Mouse (Mus musculus) bone marrow, adult 2 months (tissue): ENCODE data around the gene Rassf6.

ENCODE experiments used
- CTCF ChIP-seq: fragments of 200-500 bp; IDR thresholded peaks from 2 replicates; pipeline ENCODE4 v1.5.1; 2011; ENCODE audit warnings: low read length, control low read depth; ENCODE audit not compliant: control insufficient read depth, insufficient read depth
- POLR2A ChIP-seq: fragments of 200-500 bp; IDR thresholded peaks from 2 replicates; pipeline ENCODE4 v1.6.1; 2011; ENCODE audit warnings: low read depth, mild to moderate bottlenecking, control low read depth, low read length, borderline replicate concordance; ENCODE audit not compliant: control insufficient read depth

DNA sequence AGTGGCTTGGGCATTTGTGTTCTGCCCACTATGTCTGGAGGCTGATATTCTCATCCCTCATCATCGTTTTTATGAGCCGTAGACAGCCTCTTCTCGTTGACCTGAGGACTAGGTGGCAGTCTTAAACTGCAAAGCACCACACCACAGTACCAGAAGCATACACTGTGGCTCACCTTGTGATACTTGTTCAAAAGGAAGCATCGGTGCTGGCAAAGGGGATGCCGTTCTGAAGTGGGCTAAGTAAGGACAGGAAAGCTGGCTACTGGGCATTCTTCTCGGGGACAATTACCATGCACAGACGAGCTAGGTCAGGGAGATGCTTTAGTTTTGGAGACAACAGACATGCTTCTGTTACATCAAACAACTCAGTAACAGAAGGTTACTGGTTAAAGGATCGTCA, 21.4 kb upstream of the Rassf6 start:
- TF ChIP-seq POLR2A (no peak), CTCF (no peak)
